Mouse (Mus musculus) limb, embryonic 11.5 days (tissue): ENCODE results near the gene Cpeb1. TPM values are rescaled to one million over a fixed set of nuclear protein-coding genes. Genes with fewer than 3 reads are reported as not detected.

Source experiments
- ATAC-seq: fragments of 200-750 bp; cut with Nextera tagmentation; 2 replicates; pipeline ENCODE4 v1.8.0; 2017; ENCODE audit warnings: low read depth; ENCODE audit not compliant: insufficient number of reproducible peaks, low FRiP score, low TSS enrichment
- DNase-seq: peaks from one replicate; pipeline ENCODE4 v3.0.0-alpha.2; 2015; ENCODE audit warnings: low spot score
- H3K27ac ChIP-seq: fragments of 300-500 bp; sonication (generic); replicated peaks from 2 replicates; pipeline ENCODE4 v1.5.1; 2014; ENCODE audit warnings: low read depth, mild to moderate bottlenecking, low read length
- H3K27me3 ChIP-seq: fragments of 300-500 bp; sonication (generic); 2 replicates; pipeline ENCODE4 v1.6.1; 2014; ENCODE audit warnings: mild to moderate bottlenecking, low read length, mixed read lengths; ENCODE audit not compliant: control insufficient read depth, insufficient read depth
- H3K36me3 ChIP-seq: fragments of 300-500 bp; sonication (generic); 2 replicates; pipeline ENCODE4 v1.6.1; 2014; ENCODE audit warnings: mild to moderate bottlenecking, low read length, moderate library complexity, mixed read lengths; ENCODE audit not compliant: control insufficient read depth, insufficient read depth
- H3K4me1 ChIP-seq: fragments of 300-500 bp; sonication (generic); 2 replicates; pipeline ENCODE4 v1.6.1; 2014; ENCODE audit warnings: low read length, mixed read lengths; ENCODE audit not compliant: control insufficient read depth, insufficient read depth
- H3K4me2 ChIP-seq: fragments of 300-500 bp; sonication (generic); 2 replicates; pipeline ENCODE4 v1.6.1; 2014; ENCODE audit warnings: low read depth, mild to moderate bottlenecking, moderate library complexity; ENCODE audit not compliant: severe bottlenecking
- H3K4me3 ChIP-seq: fragments of 300-500 bp; sonication (generic); 2 replicates; pipeline ENCODE4 v1.5.1; 2014; ENCODE audit warnings: low read depth, low read length
- H3K9ac ChIP-seq: fragments of 300-500 bp; sonication (generic); 2 replicates; pipeline ENCODE4 v1.6.1; 2014; ENCODE audit warnings: mild to moderate bottlenecking, low read length
- H3K9me3 ChIP-seq: fragments of 300-500 bp; sonication (generic); 2 replicates; pipeline ENCODE4 v1.6.1; 2016; ENCODE audit warnings: low read length; ENCODE audit not compliant: control insufficient read depth
- WGBS: fragments of 180-500 bp; shearing (Covaris S2); extraction: QIAGEN DNeasy Blood & Tissue Kit; methylation state at CpG from one replicate; pipeline ENCODE4 v1.1.7; 2014; 5-methylcytosine and 5-hydroxymethylcytosine counted together
- polyA plus RNA-seq: library from polyadenylated mRNA; unstranded; fragments of >200 nt; fragmentation: Nextera tagmentation; extraction: Ambion mirVana; gene quantifications from 2 replicates; pipeline ENCODE4 v1.2.1, GENCODE M21; 2014

The Cpeb1 gene
- polyA plus RNA-seq, 1 experiment from 2014 or later = 0.12 TPM

GRCm38 (mm10) chr7:81356975-81357374 lies 98.3 kb downstream of the Cpeb1 start:
- ATAC-seq (no peak), DNase-seq (no peak)
- Histone ChIP-seq H3K27me3 (no peaks in the 10 kb centered on the region), H3K4me3 (no peak overlapping the region), H3K9me3 (no peaks in the 10 kb centered on the region), H3K4me2 (no peak overlapping the region), H3K9ac (no peak overlapping the region), H3K36me3 (no peaks in the 10 kb centered on the region), H3K4me1 (no peaks in the 10 kb centered on the region), H3K27ac (no peak overlapping the region)
- 86% methylated on average over 7 of the region's 7 CpGs for WGBS

GRCm38 (mm10) chr7:81356360-81356759 lies 98.9 kb downstream of the Cpeb1 start:
- no peak for DNase-seq
- H3K9ac ChIP-seq = no peak overlapping the region
- no peaks in the 10 kb centered on the region for H3K9me3 ChIP-seq
- H3K27me3 ChIP-seq = no peaks in the 10 kb centered on the region
- ATAC-seq = no peak
- no peak overlapping the region for H3K4me2 ChIP-seq
- no peaks in the 10 kb centered on the region for H3K36me3 ChIP-seq
- no peak overlapping the region for H3K4me3 ChIP-seq
- 96% methylated on average over 1 of the region's 1 CpGs for WGBS
- H3K4me1 ChIP-seq = no peaks in the 10 kb centered on the region
- H3K27ac ChIP-seq = no peak overlapping the region

- Histone ChIP-seq H3K4me1 (no peaks in the 10 kb centered on the region), H3K9me3 (no peaks in the 10 kb centered on the region), H3K27ac (no peak overlapping the region), H3K4me3 (no peak overlapping the region), H3K36me3 (no peaks in the 10 kb centered on the region), H3K27me3 (no peaks in the 10 kb centered on the region), H3K9ac (no peak overlapping the region), H3K4me2 (no peak overlapping the region)
- DNase-seq (peak; percentile 50), ATAC-seq (no peak)
- WGBS = 35% methylated on average over 7 of the region's 7 CpGs
Observed at GRCm38 (mm10) chr7:81355746-81356145, 99.5 kb downstream of the Cpeb1 start.

- no peaks in the 10 kb centered on the region for H3K27me3 ChIP-seq
- 76% methylated on average over 4 of the region's 4 CpGs for WGBS
- H3K4me3 ChIP-seq = no peak overlapping the region
- no peaks in the 10 kb centered on the region for H3K4me1 ChIP-seq
- DNase-seq (no peak), ATAC-seq (no peak)
- H3K9me3 ChIP-seq = no peaks in the 10 kb centered on the region
- H3K36me3 ChIP-seq = no peaks in the 10 kb centered on the region
- no peak overlapping the region for H3K9ac ChIP-seq
- no peak overlapping the region for H3K4me2 ChIP-seq
- H3K27ac ChIP-seq = no peak overlapping the region
Observed at GRCm38 (mm10) chr7:81351826-81352225, 103.4 kb downstream of the Cpeb1 start.

- Histone ChIP-seq H3K4me1 (peaks cover 6% of the 10 kb centered on the region), H3K4me2 (no peak overlapping the region), H3K36me3 (peaks cover 6% of the 10 kb centered on the region; the same call in 1 of the 2 replicates), H3K9ac (no peak overlapping the region), H3K27me3 (no peaks in the 10 kb centered on the region), H3K27ac (no peak overlapping the region), H3K9me3 (no peaks in the 10 kb centered on the region), H3K4me3 (no peak overlapping the region)
- ATAC-seq (no peak), DNase-seq (no peak)
- WGBS = 73% methylated on average over 7 of the region's 7 CpGs
Observed at GRCm38 (mm10) chr7:81348206-81348605, 107.1 kb downstream of the Cpeb1 start.

- peaks cover 11% of the 10 kb centered on the region for H3K4me1 ChIP-seq
- peak overlapping the region; percentile 57 for H3K9ac ChIP-seq
- ATAC-seq = peak; percentile 9; the same call in 1 of the 2 replicates
- 61% methylated on average over 15 of the region's 15 CpGs for WGBS
- no peaks in the 10 kb centered on the region for H3K27me3 ChIP-seq
- peak overlapping the region; percentile 50 for H3K4me2 ChIP-seq
- H3K4me3 ChIP-seq = peak overlapping the region; percentile 97
- no peaks in the 10 kb centered on the region for H3K9me3 ChIP-seq
- H3K36me3 ChIP-seq = peaks cover 22% of the 10 kb centered on the region
- DNase-seq = no peak
- H3K27ac ChIP-seq = no peak overlapping the region
Observed at GRCm38 (mm10) chr7:81345447-81346170, 109.7 kb downstream of the Cpeb1 start.

GRCm38 (mm10) chr7:81344544-81345446 lies 110.5 kb downstream of the Cpeb1 start, which contains the start of gene Rps17:
Gene Rps17, minus strand, starts transcription at chr7:81345254.
- peak; percentile 83 for ATAC-seq
- Histone ChIP-seq H3K36me3 (peaks cover 30% of the 10 kb centered on the region), H3K27ac (peak within 1 kb of the TSS; percentile 63), H3K9me3 (no peaks in the 10 kb centered on the region), H3K4me2 (peak within 1 kb of the TSS; percentile 93), H3K9ac (peak within 1 kb of the TSS; percentile 99), H3K4me1 (peaks cover 11% of the 10 kb centered on the region), H3K4me3 (peak within 1 kb of the TSS; percentile 97), H3K27me3 (no peaks in the 10 kb centered on the region)
- DNase-seq = peak; percentile 99
- under 1% methylated on average over 85 of the region's 85 CpGs for WGBS

- Histone ChIP-seq H3K4me1 (peaks cover 11% of the 10 kb centered on the region), H3K27ac (no peak overlapping the region), H3K4me3 (peak overlapping the region; percentile 97), H3K27me3 (no peaks in the 10 kb centered on the region), H3K4me2 (peak overlapping the region; percentile 93), H3K9me3 (no peaks in the 10 kb centered on the region), H3K36me3 (peaks cover 32% of the 10 kb centered on the region), H3K9ac (peak overlapping the region; percentile 99)
- DNase-seq (no peak), ATAC-seq (no peak)
- WGBS = 14% methylated on average over 10 of the region's 10 CpGs
Observed at GRCm38 (mm10) chr7:81343831-81344230, 111.4 kb downstream of the Cpeb1 start.
